Mouse (Mus musculus): Measurements from ENCODE around the gene Tcf25.

Gene Tcf25

DNA sequence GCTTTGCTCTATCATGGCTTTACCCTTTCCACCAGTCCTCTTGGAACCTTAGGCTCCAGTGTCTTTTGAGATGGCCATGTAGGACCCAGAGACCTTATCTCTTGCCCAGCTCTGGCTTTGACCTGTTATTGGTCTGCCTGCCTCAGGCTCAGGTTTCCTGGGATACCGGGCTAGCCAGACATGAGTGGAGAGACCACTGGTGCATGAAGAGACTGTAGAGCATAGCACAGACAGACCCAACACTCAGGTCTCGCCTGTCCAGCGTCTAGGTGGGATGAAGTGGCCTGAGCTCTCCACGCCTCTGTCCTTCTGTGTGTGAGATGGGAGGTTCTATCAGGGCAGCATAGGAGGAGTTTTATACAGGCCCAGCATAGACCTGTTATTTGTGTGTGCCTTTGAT, 24.5 kb upstream of the Tcf25 start:
- no peak for DNase-seq (ENCODE audit: low spot score in 2 of 2)

DNA sequence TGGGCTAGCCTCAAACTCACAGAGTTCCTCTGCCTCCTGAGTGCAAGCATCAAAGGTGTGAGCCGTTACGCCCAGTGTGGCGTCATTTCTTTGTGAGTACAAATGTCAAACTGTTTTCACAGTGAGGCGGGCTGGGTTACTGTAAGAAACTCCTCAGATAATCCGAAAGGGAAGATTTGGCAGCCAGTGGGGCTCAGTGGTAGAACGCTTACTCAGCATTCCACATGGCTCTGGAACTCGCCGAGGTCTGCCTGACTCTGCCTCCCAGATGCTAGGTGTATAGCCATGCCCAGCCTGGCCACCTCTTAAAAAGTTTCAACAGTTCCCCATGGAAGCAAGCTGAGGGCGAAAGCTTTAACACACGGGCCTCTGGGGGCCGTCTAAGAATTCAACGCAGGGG, 21.4 kb upstream of the Tcf25 start:
- DNase-seq (ENCODE audit: low spot score in 2 of 2), result no peak

DNA sequence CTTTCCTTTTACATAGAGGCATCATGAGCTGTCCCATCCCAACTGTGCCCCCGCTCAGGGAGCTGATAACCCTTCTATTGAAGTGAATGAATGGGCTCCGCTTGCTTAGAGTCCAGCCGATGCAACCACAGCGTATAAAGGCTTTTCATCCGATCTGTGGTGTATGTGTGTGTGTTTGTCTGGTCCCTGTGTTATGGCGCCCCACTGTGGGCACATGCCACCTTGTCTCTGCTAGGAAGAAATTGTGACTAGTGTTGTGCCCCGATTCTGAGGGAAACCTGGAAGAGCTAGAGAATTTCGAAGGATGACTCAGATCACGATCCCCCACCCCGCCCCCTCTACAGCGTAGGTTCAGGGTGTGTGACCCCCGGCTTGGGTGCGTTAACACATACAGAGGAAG, 20.8 kb upstream of the Tcf25 start:
- no peak for DNase-seq (ENCODE audit: low spot score in 2 of 2)

DNA sequence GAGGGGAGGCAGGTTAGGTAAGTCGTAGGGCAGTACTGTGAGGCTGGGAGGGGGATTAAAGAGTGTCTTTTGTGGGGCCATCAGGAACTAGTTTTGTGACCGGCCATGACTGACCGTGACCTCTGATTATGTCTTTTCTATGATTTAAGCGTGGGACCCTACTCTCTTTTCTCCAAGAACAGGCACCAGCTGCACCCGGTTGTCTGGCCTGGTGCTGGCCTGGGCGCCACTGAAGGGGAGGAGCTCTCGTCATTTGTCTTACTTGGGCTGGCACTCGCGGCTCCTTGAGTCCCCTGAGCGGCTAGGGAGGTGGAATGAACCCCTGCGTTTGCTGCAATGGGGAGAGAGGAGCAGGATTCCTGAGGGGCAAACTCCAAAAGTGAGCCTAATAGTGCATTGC, 20.3 kb upstream of the Tcf25 start:
- DNase-seq (ENCODE audit: low spot score in 2 of 2), result no peak

DNA sequence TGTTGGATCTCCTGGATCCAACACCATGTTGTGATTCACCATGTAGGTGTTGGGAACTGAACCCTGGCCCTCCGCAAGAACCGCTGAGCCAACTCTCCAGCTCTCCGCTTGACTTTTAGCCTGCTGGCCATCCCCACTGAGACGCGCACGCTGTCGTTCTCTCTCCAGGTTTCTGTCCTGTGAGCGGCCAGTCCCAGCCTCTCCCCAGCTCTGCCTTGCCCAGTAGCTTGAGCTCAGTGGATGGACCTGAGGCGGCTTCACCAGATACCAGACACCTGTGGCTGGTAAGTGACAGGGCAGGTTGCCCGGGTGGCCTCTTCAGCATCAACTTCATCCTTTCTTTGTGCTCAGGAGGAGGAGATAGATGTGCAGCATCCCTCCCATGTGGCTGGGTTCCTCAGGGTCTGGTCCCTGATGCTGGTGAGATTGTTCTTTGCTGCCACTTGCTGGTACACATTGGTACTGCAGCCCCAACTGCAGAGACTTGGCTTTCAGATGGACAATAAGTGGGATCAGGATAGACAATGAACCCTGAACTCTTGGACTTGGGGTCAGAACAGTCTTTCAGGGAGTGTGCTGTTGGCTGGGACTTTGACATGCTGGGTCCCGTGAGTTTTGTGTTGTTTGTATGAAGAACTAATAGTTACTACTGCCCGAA, 12.3 kb upstream of the Tcf25 start:
- peak; percentile 30 to 71 for DNase-seq (ENCODE audit: low spot score in 2 of 2)

DNA sequence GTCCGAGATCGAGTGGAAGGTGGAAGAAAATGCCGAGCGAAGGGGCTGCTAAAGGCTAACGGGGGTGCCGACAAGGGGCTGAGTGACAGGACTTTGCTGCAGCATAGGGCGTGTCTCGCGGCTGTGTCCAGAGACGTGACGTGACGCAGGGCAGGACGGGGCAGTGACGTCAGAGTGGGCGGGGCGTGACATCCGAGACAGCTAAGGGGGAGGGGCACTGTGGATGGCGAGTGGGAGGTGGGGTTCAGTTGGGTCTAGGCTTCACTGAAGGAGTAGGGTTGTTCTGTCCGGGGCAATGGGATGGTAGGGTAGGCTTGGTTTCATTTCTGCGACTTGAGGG, 656 bp downstream of the Tcf25 start:
- DNase-seq (ENCODE audit: low spot score in 2 of 2), result peak; percentile 89 to 92

DNA sequence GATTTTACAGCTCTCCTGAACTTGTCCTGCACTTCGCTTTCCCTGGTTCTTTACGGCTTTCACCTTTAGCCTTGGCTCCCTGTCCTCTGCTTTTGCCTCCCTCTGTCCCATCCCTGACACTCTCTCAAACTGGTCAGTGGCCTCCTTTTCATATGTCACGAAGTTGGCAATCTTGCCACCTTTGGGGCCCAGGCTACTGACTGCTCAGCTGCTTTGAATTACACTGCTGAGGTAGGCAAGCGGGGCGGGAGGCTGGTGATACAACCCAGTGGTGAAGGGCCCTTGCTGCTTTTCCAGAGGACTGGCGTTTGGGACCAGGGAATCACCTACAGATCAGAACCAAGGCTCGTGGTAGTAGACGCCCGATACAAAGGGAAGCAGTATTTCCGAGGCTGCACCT, 2.1 kb downstream of the Tcf25 start:
- DNase-seq (ENCODE audit: low spot score in 2 of 2), result no peak

DNA sequence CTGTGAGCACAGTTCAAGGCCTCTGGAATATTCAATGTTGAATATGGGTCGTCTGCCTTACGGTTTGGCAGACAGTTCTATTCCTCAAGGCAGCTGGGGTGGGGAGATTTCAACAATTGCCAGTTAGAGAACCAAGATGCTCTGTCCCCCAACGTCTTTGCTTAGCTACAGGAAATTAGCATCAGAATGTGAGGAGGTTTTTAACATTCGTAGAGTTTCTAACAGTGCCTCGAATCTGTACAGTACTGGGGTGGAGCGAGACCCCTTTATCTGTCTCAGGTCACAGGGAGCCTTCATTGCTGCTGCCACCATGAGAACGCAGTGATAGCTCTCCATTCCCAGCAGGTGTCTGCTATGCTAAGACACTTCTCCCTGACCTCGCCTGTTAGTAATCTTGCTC, 2.6 kb downstream of the Tcf25 start:
- no peak for DNase-seq (ENCODE audit: low spot score in 2 of 2)

DNA sequence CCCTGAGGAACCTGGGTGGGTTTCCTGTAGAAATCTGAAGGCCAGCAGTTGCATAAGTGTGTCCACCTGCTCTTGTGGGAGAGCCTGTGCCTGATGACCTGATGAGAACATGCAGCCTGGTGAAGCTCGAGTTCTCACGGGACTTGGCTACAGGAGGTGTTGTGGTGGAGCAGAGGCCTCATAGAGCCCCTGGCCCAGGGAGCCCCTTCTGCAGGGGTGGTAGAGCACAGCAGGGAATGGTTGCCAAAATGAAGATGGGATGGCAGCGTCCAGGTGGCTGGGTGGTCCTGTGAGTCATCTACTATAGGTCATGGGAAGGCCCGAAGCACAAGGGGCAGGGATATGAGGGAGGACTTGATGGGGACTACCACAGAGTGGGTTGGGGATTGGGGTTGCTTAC, 8.2 kb downstream of the Tcf25 start:
- no peak for DNase-seq (ENCODE audit: low spot score in 2 of 2)

DNA sequence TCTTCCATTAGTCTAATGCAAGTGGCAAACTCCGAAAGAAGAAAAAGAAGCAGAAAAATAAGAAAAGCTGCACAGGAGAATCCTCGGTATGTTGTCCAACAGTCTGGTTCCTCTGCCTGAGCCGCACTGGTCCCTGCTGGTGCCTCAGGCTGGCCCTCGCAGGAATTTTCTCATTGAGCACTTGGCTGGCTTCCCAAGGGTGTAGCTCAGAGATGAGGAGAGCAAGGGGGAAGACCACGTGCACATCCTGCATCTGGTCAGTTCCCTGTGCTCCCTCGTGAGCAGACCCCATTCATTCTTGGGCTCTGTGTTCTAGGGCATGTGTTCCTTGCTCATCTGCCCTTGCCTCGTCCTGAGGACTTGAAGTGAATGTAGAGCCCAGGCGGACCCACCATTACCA, 9.0 kb downstream of the Tcf25 start:
- DNase-seq (ENCODE audit: low spot score in 2 of 2), result no peak

DNA sequence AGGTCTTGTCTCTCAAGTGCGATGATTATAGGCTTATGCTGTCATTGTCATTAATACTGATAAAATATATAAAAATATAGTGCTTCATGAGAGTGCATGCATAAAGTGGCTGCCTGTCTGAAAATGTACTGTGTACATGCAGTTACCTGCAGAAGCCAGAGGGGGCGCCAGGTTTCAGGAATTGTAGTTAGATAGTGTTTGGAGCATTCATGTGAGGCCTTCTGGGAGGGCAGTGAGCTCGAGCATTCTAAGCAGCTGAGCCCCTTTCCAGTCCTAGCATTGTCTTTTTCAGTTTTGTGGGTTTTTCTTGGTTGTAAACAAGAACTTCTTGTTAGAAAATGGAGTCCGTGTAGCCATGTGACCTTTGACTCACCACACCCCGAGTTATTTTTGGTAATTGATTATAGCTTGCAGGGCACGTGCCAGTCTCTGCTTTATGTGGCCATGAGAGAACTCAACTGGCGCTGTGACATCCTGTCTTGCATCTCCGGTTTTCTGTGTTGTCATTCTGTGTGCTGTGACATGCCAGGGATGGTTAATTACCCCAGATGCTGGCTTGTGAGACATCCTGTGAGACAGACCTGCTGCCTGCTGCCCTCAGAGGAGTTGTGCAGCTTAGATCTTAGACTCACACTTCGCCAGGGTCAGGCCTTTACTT, 11.5 kb downstream of the Tcf25 start:
- DNase-seq (ENCODE audit: low spot score in 2 of 2), result no peak

DNA sequence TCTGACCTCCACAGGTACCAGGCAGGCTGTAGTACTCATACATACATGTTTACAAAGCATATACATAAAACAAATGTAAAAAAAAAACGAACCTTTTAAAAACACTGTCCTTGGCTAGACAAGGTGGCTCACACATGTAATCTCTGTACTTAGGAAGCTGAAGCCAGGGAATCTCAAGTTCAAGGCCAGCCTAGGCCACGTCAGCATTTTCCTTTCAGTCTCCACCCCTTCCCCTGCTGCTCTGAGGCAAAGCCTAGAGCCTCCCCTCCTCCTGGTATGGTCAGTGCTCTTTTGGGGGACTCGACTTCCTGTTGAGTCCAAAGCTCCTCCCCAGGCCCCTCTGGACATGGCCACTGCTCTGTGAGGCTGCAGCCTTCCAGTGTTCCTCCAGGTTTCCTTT, 13.5 kb downstream of the Tcf25 start:
- DNase-seq (ENCODE audit: low spot score in 2 of 2), result no peak

DNA sequence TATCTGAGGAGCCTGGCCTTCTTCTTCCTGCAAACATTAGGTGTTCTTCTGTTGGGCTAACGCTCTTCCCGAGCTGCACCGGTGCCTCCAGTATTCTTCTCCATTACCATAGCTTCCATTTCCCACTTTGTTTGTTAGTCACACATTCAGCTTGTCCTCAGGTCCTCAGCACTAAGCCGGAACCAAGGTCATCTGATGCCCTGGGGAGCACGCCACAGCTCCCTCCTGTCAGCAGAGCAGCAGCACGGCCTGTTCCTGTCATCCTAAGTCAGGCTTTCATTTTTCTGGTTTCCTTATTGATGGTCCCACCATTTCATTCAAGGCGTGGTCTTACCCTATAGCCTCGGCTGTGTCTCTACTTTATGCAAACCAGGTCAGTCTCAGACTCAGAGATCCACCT, 14.2 kb downstream of the Tcf25 start:
- no peak for DNase-seq (ENCODE audit: low spot score in 2 of 2)

DNA sequence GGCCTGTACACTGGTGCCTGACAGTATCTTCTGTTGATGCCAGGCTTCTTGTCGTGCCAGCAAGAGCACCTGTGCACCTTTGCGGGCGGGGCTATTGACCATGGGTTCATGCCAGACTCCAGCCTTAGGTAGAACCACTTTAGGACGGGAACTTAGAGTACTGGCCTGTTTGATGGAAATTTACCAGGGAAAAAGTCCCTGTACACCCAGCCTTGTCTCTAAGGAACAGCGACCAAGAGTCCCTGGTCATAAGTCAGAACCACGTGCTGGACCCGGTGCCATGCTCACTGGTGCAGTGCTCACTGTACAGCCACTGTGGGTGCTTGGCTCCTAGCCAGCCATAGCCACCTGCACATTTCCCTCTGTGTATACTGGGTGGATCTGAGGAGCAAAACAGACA, 15.5 kb downstream of the Tcf25 start:
- no peak for DNase-seq (ENCODE audit: low spot score in 2 of 2)

DNA sequence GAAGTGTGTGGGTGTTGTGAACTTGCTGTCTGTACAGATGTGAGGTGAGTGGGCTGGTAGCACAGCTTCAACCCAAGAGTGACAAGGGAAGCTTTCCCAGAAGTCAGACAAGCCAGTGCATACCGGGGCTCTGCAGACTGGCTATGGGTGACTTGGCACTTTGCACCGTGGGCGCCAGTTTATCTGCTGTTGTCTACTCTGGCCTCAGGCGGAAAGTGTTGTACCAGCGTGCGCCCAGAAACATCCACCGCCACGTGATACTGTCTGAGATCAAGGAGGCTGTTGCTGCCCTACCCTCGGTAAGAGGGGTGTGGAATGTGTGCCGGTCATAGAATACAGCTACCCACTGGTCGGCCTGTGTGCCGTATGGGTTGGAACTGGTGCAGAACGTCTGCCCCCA, 24.8 kb downstream of the Tcf25 start:
- DNase-seq (ENCODE audit: low spot score in 2 of 2), result peak in 1 of 2 experiments; percentile 15

DNA sequence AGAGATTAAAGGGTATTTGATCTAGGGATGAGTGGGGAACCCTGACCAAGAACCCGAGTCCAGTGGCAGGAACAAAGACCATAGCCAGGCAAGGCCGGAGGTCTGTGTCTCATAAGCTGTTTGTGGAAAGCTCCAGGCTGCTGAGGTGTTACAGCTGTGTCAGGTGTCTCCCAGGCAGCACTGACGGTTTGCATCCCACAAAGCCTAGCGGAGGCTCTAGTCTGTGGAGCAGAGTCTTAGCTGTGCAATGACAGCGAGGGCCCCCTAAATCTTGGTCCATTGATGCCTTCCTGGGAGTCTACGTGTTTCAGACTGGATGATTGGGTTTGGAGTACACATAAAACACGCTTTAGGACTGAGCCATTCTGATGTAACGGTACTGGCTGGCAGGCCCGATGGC, 28.4 kb downstream of the Tcf25 start:
- DNase-seq (ENCODE audit: low spot score in 2 of 2), result no peak

DNA sequence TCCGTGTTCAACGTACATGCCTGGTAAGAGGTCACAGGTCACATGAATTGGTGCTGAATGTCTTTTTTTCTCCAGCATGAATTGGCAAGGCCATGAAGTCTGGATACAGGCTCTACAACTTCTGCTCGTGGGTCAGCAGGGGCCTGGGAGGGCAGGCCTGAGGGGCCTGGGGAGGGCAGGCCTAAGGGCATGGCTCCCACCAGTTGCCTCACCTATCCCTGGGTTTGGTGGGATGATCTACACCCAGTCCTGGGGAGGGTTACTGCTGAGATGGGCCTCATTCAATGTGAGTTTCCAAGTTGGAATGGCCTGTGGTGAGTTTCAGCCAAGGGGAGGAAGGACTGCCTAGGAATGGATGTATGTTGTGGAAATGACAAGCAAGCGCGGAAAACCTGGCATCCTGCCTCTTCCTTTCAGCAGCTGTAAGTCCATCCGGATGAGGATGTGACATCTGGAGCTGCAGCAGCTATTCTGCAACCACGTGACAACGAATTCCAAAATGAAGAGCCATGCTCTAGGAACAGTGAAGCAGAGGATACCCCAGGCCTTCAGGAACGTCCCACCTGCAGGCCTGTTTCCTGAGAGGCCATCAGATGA, 29.3 kb downstream of the Tcf25 start:
- no peak for DNase-seq (ENCODE audit: low spot score in 2 of 2)

DNA sequence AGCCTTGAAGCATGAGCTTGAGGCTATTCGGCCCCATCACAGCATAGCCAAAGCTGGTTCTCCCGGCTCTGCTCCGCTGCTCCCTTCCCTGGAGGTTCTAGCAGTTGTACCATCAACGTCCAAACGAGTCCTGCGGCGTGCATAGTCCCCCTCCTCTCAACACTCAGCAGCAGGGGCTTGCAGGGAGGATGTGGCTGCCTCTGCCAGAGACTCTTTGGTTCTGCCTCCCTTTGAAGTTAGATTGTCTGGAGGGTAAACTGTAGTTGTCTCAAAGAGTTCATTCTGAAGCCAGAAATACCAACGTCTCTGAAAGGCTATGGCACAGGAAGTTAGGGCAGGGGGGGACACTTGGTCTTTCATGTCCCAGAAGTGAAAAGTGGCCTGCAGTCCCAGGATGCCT, 31.0 kb downstream of the Tcf25 start:
- no peak for DNase-seq (ENCODE audit: low spot score in 2 of 2)

DNA sequence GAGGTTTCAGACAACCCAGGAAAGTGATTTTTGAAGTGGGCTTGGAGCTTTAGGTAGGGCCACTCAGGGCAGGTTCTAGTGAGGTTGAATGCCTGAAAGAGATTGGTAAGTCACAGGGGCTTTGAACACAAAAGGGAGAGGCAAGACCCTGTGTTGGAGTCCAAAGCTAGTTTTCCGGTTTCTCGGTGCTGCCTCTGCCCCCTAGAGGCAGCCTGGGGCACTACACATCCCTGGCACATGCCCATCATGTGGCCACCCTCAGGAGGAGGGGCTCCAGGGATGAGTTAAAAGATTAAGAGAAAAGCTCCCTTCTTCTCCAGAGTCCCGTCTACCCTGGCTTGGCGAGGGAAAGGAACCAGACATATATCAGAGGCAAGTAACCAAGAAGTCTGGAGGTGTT, 33.2 kb downstream of the Tcf25 start, which contains the start of gene Mc1r:
Gene Mc1r (plus strand): TSS at position 322 of the 400 bp plus-strand sequence.
- peak in 1 of 2 experiments; percentile 30 for DNase-seq (ENCODE audit: low spot score in 2 of 2)

DNA sequence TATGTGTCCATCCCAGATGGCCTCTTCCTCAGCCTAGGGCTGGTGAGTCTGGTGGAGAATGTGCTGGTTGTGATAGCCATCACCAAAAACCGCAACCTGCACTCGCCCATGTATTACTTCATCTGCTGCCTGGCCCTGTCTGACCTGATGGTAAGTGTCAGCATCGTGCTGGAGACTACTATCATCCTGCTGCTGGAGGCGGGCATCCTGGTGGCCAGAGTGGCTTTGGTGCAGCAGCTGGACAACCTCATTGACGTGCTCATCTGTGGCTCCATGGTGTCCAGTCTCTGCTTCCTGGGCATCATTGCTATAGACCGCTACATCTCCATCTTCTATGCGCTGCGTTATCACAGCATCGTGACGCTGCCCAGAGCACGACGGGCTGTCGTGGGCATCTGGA, 34.1 kb downstream of the Tcf25 start:
- DNase-seq (ENCODE audit: low spot score in 2 of 2), result no peak

DNA sequence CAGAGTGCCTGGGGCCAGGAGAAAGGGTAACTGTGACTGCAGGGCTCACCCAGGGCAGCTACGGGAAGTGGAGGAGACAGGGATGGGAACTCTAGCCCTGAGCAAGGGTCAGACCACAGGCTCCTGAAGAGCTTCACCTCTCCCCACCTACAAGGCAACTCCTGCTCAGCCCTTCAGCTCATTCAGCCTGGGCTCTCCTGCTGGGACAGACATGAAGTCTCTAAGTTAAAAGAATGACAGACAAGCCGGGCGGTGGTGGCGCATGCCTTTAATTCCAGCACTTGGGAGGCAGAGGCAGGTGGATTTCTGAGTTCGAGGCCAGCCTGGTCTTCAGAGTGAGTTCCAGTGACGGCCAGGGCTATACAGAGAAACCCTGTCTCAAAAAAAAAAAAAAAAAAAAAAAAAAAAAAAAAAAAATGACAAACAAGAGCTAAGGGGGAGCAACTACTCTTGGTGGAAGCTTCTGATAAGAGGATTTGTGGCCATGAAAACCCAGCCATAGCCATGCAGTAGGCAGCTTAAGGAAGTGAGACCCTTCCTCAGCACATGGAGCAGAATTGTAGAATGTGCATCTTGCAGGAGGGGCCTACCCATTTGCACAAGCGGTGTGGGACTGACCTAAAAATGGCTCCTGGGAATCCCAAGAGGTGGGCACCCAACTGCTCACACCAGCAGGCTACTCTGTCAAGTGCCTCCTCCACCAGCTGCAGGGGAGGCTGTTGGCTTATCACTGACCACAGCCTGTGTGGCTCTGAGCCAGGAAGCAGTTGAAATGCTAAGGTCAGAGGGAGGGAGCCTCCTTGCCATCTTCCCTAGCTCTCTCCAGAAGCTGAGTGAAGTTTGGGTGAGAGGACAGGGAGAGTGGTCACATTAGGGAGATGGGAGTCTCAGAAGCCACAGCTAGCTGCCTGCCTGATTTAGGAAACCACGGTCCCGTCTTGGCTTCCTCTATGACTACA, 35.3 kb downstream of the Tcf25 start:
- no peak for DNase-seq (ENCODE audit: low spot score in 2 of 2)

DNA sequence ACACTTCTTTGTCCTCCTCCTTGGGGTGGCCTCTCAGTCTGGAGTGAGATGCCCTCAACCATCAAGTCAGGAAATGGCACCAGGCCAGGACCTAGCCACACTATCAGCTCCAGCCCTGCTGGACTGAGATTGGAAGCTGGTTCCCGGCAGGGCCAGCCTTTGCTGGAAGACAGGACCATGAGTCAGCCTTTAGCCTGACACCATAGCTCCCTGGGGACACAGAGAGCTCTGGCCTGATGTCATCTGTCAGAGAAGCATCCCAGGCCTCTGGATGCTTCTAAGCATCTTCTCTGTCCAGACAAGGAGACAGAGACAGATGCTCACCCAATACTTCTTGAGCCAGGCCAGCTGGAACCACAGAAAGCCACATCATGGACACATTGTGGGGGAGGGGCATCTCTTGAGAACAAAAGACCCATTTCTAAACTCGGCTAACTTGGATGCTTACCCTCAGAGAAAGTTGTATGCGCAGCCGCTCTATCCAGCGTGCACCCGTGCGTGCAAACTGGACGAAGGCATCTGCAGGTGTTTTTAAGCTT, 36.6 kb downstream of the Tcf25 start:
- peak; percentile 61 to 72 for DNase-seq (ENCODE audit: low spot score in 2 of 2)
